Mouse (Mus musculus) adrenal gland, postnatal 36 days (tissue): ENCODE measurements around the gene Diras1. TPM values are rescaled to one million over a fixed set of nuclear protein-coding genes. Genes with fewer than 3 reads are reported as not detected.
"Not testable (repeated sequence)": the region's sequence is repeated elsewhere in the genome, so short reads cannot be mapped to it uniquely, and the experiment has no call there.

ENCODE experiments used
- DNase-seq, 2 experiments: peaks; one replicate each; pipeline ENCODE4 v3.0.0; 2021; ENCODE audit warnings: mixed read lengths in 1 of 2
- long read RNA-seq, 2 experiments: library from polyadenylated mRNA; stranded (forward); transcript quantifications; one replicate each; pipeline ENCODE4 v2.0.0; 2021; ENCODE audit warnings: borderline sequencing depth in 2 of 2
- total RNA-seq, 2 experiments: library from RNA; stranded (reverse); gene quantifications; 2 replicates each; pipeline ENCODE4 v1.2.3; 2021

Diras1 gene
- 1 to 10 TPM; 1.2 to 1.5 TPM for total RNA-seq
- long read RNA-seq, experiment 1, partial matches to known transcripts, result 0 of 1 reads
- long read RNA-seq, experiment 1, other reads (novel, unspliced or antisense), result 1 of 1 reads
- long read RNA-seq, experiment 2, partial matches to known transcripts, result 0 of 1 reads
- long read RNA-seq, experiment 2, other reads (novel, unspliced or antisense), result 1 of 1 reads

GRCm38 (mm10) chr10:81025639-81026275 is at the start of gene Diras1:
Gene Diras1, minus strand, starts transcription at chr10:81025662.
- no peak for DNase-seq

- DNase-seq, result no peak
Observed at GRCm38 (mm10) chr10:81073464-81073863, 48.0 kb upstream of the Diras1 start.

GRCm38 (mm10) chr10:81072290-81072689 is 46.8 kb upstream of the Diras1 start:
- no peak for DNase-seq

- peak; percentile 98 to 99 for DNase-seq
Observed at GRCm38 (mm10) chr10:81069836-81070235, 44.4 kb upstream of the Diras1 start, which contains the start of gene Thop1. Gene Thop1, plus strand, starts transcription at chr10:81070035.

- DNase-seq, result no peak
Observed at GRCm38 (mm10) chr10:81068706-81069105, 43.2 kb upstream of the Diras1 start.

GRCm38 (mm10) chr10:81064519-81064918 is 39.1 kb upstream of the Diras1 start:
- DNase-seq, result not testable (repeated sequence)

GRCm38 (mm10) chr10:81062710-81063109 is 37.2 kb upstream of the Diras1 start:
- DNase-seq, result no peak

GRCm38 (mm10) chr10:81059603-81060543 is 34.4 kb upstream of the Diras1 start, which contains the start of gene Sgta:
Gene Sgta, minus strand, starts transcription at chr10:81060181.
- peak; percentile 98 for DNase-seq

- DNase-seq, result peak in 1 of 2 experiments; percentile 40
Observed at GRCm38 (mm10) chr10:81058896-81059295, 33.4 kb upstream of the Diras1 start.

- peak; percentile 33 to 51 for DNase-seq
Observed at GRCm38 (mm10) chr10:81057406-81058130, 32.1 kb upstream of the Diras1 start.

GRCm38 (mm10) chr10:81055802-81056340 is 30.4 kb upstream of the Diras1 start:
- DNase-seq, result peak in 1 of 2 experiments; percentile 60

- no peak for DNase-seq
Observed at GRCm38 (mm10) chr10:81055169-81055568, 29.7 kb upstream of the Diras1 start.

- peak; percentile 78 to 84 for DNase-seq
Observed at GRCm38 (mm10) chr10:81052577-81052976, 27.1 kb upstream of the Diras1 start.

- DNase-seq, result no peak
Observed at GRCm38 (mm10) chr10:81051133-81051532, 25.7 kb upstream of the Diras1 start.

GRCm38 (mm10) chr10:81050645-81051044 is 25.2 kb upstream of the Diras1 start:
- no peak for DNase-seq

GRCm38 (mm10) chr10:81045246-81045645 is 19.8 kb upstream of the Diras1 start:
- DNase-seq, result not testable (repeated sequence)

GRCm38 (mm10) chr10:81041458-81042175 is 16.2 kb upstream of the Diras1 start:
- DNase-seq, result peak; percentile 73 to 80

GRCm38 (mm10) chr10:81036988-81037580 is 11.6 kb upstream of the Diras1 start, which contains the start of gene Slc39a3:
Gene Slc39a3, minus strand, starts transcription at chr10:81037426.
- DNase-seq, result peak; percentile 95 to 97

GRCm38 (mm10) chr10:81036251-81036650 is 10.8 kb upstream of the Diras1 start:
- no peak for DNase-seq

GRCm38 (mm10) chr10:81033586-81033985 is 8.1 kb upstream of the Diras1 start:
- peak; percentile 62 to 76 for DNase-seq
